Mouse (Mus musculus): ENCODE data around the gene Trim43a.
A peak's percentile ranks its signal among the peaks of the same experiment; 100 is the strongest.
"Not testable (repeated sequence)": the region's sequence is repeated elsewhere in the genome, so short reads cannot be mapped to it uniquely, and the experiment has no call there.

The Trim43a gene

DNA sequence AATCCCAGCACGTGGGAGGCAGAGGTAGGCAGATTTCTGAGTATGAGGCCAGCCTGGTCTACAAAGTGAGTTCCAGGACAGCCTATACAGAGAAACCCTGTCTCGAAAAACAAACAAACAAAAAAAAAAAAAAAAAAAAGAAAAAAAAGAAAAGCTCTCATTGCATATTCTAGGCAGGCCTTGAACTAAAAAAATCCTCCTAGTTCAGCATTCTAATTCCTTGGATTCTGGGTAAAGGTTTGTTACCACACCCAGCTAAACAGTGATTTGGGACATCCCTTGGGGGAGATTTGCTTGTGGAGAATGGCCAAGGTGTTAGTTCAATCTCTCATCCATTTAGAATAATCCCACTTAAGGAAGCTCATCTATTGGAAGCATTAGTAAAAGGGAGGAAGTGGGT is at the start of gene Trim43a:
Trim43a (plus strand) TSS at position 301 of the 400 bp plus-strand sequence.
- DNase-seq (ENCODE audit: low spot score in 2 of 2), result not testable (repeated sequence)

DNA sequence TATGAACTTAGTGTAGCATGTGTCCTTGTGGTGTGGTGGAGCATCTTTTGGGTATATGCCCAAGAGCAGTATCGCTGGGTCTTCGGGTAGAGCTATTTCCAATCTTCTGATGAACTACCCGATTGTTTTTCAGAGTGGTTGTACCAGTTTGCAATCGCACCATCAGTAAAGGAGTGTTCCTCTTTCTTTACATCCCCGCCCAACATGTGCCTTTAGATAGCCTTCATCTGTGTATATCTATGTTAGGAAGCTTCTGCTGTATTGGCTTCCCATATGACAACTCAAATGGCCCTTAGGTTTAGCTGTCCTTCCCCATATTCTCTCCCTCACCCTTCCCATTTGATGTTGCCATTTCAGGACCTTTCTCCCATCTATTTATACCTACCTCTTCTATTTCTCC is 46.6 kb upstream of the Trim43a start:
- no peak for DNase-seq (ENCODE audit: low spot score in 2 of 2)

DNA sequence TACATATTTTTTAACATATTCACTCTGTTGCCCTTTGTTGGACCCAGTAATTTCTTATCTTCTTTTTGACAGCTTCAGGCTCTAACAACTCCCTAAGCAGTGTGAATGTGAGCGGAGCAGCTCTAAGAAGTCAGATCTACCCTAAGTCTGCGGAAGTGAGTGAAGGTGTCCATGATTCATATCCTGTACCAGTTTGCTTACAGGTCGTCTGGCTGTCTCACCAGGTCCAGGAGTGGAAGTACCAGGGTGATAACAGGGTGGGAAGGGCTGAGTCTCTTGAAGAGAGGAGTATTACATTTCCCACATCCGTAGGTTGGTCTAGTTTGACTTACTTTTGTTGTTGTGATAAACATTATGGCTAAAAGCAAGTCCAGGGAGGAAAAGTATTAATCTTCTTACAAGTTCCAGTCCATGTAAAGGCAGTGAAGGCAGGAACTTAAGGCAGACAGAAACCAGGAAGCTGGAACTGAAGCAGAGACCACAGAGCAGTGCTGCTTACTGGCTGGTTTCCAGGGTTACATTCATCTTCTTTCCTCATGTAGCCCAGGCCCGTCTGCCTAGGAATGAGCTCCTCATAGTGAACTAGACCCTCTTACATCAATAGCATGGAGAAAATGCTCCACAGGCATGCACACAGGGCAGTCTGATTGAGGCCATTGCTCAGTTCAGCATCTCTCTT is 41.0 kb upstream of the Trim43a start:
- DNase-seq (ENCODE audit: low spot score in 2 of 2), result no peak

DNA sequence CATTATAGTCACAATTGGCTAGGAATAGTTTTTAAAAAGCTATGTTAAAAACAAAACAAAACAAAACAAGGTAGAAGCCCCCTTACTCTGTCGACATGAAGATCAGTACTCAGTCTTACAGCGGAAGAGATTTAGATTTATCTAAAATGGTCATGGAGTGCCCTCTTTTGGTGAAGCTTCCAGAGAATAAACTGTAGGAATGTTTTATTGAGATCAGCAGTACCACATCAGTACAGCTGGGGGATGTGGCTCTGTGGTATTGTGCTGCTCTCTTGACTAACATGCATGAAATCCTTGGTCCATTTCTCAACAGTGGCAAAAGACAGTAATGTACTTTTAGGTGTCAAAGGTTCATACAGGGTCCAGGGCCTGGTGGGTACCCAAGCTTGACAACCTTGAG is 37.9 kb upstream of the Trim43a start:
- no peak for DNase-seq (ENCODE audit: low spot score in 2 of 2)

DNA sequence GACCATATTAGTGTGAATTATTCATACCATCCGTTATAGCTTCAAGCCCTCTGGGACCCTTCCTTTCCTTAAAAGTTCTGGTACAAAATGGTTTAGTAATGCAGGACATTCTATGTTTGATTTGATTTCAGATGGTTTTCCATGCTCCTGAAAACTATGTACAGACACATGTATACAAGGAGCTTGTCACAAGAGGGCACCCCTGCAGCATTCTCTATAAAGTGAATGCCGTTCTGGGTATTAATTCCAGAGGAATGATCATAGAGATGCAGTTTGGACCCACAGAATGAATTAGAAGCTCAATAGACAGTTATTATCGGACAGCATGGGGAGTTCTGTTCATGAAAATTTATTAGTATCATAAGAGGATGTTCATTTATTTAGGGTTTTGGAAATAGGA is 35.2 kb upstream of the Trim43a start:
- DNase-seq (ENCODE audit: low spot score in 2 of 2), result peak; percentile 47 to 68

DNA sequence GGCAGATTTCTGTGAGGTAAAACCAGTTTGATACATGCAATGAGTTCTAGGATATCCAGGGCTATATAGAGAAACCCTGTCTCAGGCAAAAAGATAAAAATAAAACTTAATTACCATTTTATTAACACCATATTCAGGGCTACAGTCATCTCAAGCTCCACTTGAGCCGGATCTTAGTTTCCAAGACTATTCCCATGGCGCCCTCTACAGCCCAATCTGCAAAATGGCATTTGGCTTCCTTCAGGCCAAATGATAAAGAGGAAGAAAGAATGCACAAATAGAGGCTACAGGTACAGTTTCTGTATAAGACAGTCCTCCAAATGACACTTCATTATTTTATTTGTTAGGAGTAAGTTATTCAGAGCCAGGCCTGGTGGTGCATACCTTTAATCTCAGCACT is 34.5 kb upstream of the Trim43a start:
- DNase-seq (ENCODE audit: low spot score in 2 of 2), result peak in 1 of 2 experiments; percentile 47

DNA sequence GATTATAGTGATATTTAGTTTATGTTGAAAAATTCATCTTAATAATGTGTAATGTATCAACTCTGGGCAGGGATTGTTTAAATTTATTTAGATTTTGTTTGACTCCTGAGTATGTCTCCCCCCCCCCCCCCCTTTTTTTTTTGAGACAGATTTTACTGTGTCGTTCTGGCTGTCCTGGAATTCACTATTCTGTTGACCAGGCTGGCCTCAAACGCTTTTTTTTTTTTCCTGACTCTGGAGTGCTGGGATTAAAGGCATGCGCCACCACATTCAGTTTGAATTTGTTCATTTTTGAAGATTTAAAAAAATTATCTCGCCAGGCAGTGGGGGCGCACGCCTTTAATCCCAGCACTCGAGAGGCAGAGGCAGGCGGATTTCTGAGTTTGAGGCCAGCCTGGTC is 34.0 kb upstream of the Trim43a start:
- DNase-seq (ENCODE audit: low spot score in 2 of 2), result no peak

DNA sequence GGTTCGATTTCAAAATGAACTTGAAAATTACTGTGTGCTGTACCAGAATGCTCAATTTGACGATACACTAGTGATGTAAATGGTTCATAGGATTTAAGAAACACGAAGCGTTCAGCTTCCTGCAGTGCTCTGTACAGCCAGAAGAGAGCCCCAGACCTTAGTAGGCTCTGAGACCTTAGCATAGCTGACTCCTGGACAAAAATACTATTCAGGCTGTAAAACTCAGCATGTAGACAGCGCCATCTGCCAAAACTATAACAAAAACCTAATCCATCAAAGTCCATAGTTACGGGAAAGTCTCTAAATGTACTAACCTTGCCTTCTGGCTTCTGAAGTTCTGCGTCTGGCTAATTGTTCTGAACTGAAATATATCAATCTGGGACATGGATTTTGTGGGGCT is 33.4 kb upstream of the Trim43a start:
- DNase-seq (ENCODE audit: low spot score in 2 of 2), result peak in 1 of 2 experiments; percentile 55

DNA sequence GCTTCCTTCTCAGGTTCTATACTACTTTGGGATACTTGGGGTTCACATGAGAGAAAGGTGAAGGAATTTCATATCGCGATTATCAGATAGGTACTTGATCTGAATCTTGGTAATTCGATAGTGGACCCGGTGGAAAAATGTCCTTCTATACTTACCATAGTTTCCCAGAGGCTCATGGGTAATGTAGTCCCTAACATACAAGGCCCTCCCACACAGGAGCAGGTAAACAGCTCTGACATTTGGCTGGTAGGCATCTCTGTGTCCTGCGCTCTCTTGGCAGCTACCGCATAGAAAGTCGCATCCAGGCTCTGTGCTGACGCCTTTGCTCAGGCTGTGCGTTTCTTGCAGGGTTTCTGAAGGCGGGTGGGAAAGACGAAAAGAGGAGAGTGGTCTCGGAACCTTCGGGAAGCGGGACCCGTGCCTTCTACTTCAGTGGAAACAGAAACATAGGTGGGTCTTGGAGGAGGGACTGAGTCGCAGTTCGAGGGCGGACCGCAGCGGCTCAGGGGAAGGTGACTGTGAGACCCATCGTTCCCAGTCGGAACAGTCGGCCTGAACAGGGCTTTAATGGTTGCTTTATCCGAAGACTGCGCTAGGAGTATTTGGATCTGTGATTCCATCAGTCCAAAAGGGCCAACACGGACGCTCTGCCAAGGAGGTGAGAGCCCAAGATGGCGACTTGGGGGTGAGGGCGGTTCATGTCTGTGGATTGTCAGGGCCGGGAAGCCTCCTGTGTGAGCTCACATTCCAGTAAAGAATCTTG is 32.7 kb upstream of the Trim43a start, which contains the start of gene Zfp949:
Zfp949 (plus strand) TSS at position 170 of the 763 bp plus-strand sequence.
- peak; percentile 65 to 86 for DNase-seq (ENCODE audit: low spot score in 2 of 2)

DNA sequence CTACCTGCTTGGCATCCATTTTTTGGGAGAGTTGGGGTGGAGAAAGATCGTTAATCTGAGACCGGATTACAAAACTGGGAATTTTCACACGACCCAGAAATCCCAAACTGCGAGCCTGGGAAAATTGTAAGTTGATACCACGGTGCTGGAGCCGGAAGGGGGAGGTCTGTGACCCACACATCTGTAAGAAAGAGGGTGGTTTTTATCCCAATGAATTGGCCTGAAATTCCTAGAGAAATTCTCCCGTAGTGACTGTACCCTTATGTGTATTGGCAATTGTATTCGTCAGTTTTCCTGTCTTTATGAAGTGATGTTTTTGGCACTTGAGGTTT is 32.1 kb upstream of the Trim43a start:
- no peak for DNase-seq (ENCODE audit: low spot score in 2 of 2)

DNA sequence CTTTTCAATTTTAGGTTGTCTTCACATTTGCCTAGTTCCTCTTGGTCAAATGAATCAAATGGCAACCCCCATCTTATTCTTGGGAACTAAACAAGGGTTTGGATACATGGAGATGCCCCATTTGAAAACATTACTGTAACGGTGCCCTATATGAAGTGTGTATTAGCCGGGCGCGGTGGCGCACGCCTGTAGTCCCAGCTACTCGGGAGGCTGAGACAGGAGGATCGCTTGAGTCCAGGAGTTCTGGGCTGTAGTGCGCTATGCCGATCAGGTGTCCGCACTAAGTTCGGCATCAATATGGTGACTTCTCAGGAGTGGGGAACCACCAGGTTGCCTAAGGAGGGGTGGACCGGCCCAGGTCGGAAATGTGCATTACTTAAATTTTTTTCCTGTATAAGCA is 27.6 kb upstream of the Trim43a start:
- DNase-seq (ENCODE audit: low spot score in 2 of 2), result no peak

DNA sequence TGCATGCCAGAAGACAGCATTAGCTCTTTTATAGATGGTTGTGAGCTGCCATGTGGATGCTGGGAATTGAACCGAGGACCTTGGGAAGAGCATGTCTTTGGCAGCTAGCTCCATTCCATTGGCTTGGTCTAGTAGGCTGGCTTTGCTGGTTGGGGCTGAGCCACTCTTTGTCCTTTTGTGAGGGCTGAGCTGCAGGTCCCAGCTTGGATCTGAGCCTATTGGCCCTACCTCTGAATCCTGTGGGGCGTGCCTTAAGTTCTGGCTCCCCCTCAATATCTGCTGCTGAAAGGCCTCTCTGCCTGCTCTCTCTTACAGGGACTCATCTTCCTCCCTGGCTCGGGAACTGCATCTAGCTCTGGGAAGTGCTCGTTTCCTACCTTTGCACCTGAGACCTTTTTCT is 22.5 kb upstream of the Trim43a start:
- no peak for DNase-seq (ENCODE audit: low spot score in 2 of 2)

DNA sequence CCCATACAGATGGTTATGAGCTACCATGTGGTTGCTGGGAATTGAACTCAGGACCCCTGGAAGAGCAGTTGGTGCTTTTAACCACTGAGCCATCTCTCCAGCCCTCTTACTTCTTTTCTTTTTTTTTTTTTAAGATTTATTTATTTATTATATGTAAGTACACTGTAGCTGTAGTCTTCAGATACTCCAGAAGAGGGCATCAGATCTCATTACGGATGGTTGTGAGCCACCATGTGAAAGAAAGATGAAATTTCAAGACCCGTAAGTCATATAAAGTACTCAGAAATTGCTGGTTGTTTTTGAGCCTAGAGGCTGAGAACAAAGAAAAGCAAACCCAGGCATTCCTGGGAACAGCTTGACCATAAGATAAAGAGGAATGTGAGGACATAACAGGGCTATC is 19.2 kb upstream of the Trim43a start:
- DNase-seq (ENCODE audit: low spot score in 2 of 2), result not testable (repeated sequence)

DNA sequence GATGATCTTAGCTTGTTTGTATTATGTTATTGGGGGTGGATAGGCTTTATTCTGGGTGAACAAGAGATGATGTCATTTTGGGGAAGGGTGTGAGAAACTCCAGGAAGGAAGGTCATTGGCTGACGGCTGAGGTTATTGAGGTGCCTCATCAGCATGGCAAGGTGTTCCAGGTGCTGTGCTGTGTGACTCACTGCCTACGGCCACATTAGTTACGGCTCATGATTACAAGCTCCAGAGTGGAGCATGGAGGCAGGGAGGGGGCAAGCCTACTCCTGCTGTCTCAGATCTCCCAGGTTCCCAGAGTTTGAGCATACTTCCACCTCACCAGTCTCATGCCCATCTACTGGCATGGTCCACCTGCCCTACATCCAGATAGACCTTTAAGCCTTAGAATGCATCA is 10.2 kb upstream of the Trim43a start:
- DNase-seq (ENCODE audit: low spot score in 2 of 2), result not testable (repeated sequence)

DNA sequence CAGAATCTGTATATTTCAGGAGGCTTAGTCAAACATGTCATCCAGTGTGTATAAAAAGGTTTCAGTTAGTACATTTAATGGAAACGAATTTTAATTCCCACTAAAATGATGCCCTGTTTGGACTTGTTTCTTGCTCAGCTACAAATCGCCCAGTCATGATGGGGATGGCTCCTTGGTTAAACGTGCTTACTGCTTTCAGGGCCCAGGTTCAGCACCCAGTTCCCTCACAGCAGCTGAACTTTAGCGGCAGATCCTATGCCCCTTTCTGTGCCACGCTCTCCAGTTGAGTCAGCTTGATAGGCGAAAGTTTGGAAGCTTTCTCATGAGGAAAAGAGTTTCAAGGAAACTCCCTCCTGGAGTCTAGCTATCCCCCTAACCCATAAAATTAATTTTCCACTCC is 13.0 kb downstream of the Trim43a start:
- not testable (repeated sequence) for DNase-seq (ENCODE audit: low spot score in 2 of 2)

DNA sequence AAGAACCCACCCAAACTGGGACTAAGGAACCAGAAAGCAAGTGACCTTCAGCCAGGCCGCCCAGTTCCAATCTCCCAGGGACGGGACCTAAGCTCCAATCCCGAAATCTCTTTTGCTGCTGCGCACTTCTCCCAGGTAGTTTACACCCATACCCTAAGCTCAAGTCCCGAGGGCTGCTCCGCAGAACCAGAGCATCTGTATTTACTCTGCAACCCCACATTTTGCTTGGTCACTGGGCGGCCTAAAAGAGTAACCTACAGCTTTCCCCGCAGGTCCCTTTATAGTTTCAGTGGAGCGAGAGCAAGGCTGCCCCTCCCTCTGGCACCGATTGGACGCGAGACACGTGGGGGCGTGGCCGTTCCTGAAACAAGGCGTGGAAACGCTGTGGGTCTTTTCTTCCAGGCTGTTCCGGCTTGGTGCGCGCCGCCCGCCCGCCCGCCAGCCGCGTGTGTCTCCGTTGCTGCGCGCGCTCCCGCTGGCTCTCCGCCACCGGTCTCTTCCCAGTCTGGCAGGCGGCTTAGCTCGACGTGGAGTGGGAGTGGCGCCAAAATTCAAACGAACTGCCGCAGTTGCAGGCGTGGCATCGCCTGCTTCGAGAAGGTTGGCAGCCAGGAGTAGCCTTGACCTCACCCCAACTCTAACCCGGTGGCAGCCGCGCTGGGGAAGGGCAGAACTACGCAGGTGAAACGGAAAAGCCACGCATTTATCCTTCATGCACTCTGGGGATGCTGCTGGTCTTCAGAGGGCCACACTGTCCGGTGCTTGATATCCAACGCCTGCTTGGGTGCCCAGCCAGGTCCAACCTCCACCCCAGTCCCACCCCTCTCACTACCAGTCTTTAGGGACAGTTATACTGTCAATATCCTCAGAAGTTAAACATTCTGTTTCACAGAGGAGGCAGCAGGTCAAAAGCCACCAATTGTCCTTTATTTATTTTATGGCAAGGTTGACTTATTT is 18.8 kb downstream of the Trim43a start:
- peak; percentile 99 to 100 for DNase-seq (ENCODE audit: low spot score in 2 of 2)

DNA sequence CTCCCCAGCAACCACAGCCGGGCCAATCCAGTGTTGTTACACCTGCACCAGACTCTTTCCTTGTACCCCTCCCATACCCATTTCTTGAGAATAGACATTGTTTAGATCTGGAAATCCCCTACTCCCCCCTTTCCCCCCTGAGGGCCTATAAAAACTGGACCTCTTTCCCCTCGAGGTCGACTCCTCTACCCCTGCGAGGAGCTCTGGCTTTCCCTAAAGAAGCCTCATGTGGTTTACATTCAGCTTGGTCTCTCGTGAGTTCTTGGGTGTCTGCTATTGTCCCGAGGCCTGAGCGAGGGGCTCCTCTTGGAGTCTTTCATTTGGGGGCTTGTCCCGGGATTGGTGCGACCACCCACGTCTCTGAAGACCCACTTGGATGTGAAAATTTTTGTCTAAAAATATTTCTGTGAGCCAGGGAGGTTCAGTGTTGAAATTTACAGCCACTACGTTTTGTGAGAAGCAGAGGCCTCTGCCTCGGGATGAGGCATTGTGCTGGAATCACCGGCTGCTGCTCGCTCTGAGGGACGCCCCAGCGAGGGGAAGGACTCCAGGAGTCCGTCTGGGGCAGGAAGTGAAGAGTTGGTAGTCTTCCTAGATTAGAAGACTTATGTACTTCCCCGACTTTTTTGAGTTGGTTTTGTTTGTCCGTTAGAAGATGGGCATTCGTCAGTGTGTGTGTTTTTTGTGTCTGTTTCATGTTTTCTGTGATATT is 45.3 kb downstream of the Trim43a start:
- DNase-seq (ENCODE audit: low spot score in 2 of 2), result not testable (repeated sequence)

DNA sequence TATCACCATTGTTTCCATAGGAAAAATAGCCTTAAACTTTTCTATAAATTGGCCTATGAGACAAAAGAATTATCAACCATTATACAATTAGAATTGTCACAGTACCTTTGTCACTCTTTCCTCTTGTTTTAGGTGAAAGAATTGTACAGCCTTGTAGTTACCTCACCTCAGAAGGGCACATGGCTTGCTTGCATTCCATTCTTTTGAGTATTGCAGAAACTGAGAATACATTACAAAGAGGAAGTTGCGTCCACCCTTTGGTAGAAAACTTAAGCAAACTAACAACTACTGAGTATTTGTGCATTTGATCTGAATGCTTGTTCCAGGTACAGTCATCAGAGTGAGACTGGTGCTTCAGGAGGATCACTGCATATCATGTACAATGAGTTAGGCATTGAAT is 57.4 kb downstream of the Trim43a start:
- not testable (repeated sequence) for DNase-seq (ENCODE audit: low spot score in 2 of 2)
